Mouse (Mus musculus): ENCODE results near the gene Hist1h3g.
A peak's percentile ranks its signal among the peaks of the same experiment; 100 is the strongest.

Hist1h3g gene

GRCm38 (mm10) chr13:23581408-23582218 is 46.4 kb downstream of the Hist1h3g start, which contains the start of gene Hist1h4d:
TSS of gene Hist1h4d (plus strand) at chr13:23581598.
- DNase-seq = peak; percentile 95 to 99

- no peak for DNase-seq
Measured at GRCm38 (mm10) chr13:23582219-23583056, 47.2 kb downstream of the Hist1h3g start.

GRCm38 (mm10) chr13:23583387-23584068 is 48.3 kb downstream of the Hist1h3g start:
- no peak for DNase-seq

- peak in 1 of 2 experiments; percentile 19 for DNase-seq
Measured at GRCm38 (mm10) chr13:23584331-23584730, 49.1 kb downstream of the Hist1h3g start.

GRCm38 (mm10) chr13:23585029-23585441 is 49.8 kb downstream of the Hist1h3g start:
- DNase-seq = peak; percentile 74 to 80
